Mouse (Mus musculus) lung, postnatal 0 days (tissue): ENCODE results near the gene Alpi. TPM values are rescaled to one million over a fixed set of nuclear protein-coding genes. Genes with fewer than 3 reads are reported as not detected.

Experiments
- ATAC-seq: fragments of 200-750 bp; cut with Nextera tagmentation; 2 replicates; pipeline ENCODE4 v1.8.0; 2017; ENCODE audit warnings: moderate library complexity
- DNase-seq: peaks from one replicate; pipeline ENCODE4 v3.0.0-alpha.2; 2016; ENCODE audit warnings: low spot score
- H3K27ac ChIP-seq: fragments of 300-500 bp; sonication (generic); 2 replicates; pipeline ENCODE4 v1.5.1; 2014; ENCODE audit warnings: antibody characterized with exemption, mild to moderate bottlenecking, low read length, mixed read lengths
- H3K27me3 ChIP-seq: fragments of 300-500 bp; sonication (generic); replicated peaks from 2 replicates; pipeline ENCODE4 v1.6.1; 2014; ENCODE audit warnings: low read length, mixed read lengths; ENCODE audit not compliant: insufficient read depth
- H3K36me3 ChIP-seq: fragments of 300-500 bp; sonication (generic); 2 replicates; pipeline ENCODE4 v1.6.1; 2014; ENCODE audit warnings: low read length, mixed read lengths; ENCODE audit not compliant: insufficient read depth
- H3K4me1 ChIP-seq: fragments of 300-500 bp; sonication (generic); 2 replicates; pipeline ENCODE4 v1.6.1; 2014; ENCODE audit warnings: antibody characterized with exemption, low read depth, low read length, mixed read lengths; ENCODE audit not compliant: insufficient read depth
- H3K4me2 ChIP-seq: fragments of 300-500 bp; sonication (generic); replicated peaks from 2 replicates; pipeline ENCODE4 v1.6.1; 2014; ENCODE audit warnings: low read depth, mild to moderate bottlenecking, low read length, moderate library complexity, mixed read lengths
- H3K4me3 ChIP-seq: fragments of 300-500 bp; sonication (generic); 2 replicates; pipeline ENCODE4 v1.5.1; 2014; ENCODE audit warnings: low read depth, low read length
- H3K9ac ChIP-seq: fragments of 300-500 bp; sonication (generic); replicated peaks from 2 replicates; pipeline ENCODE4 v1.6.1; 2014; ENCODE audit warnings: low read depth, mild to moderate bottlenecking
- H3K9me3 ChIP-seq: fragments of 300-500 bp; sonication (generic); 2 replicates; pipeline ENCODE4 v1.6.1; 2016; ENCODE audit warnings: low read length, mixed read lengths
- CTCF ChIP-seq: IDR thresholded peaks from 2 replicates; pipeline ENCODE4 v1.5.1; 2016; ENCODE audit warnings: antibody characterized with exemption, mild to moderate bottlenecking
- EP300 ChIP-seq: IDR thresholded peaks from 2 replicates; pipeline ENCODE4 v1.6.1; 2016; ENCODE audit warnings: antibody characterized with exemption, mild to moderate bottlenecking, control low read depth
- WGBS: fragments of 180-500 bp; shearing (Covaris S2); extraction: QIAGEN DNeasy Blood & Tissue Kit; methylation state at CpG from one replicate; pipeline ENCODE4 v1.1.7; 2014; 5-methylcytosine and 5-hydroxymethylcytosine counted together
- polyA plus RNA-seq: library from polyadenylated mRNA; unstranded; fragments of >200 nt; fragmentation: Nextera tagmentation; extraction: Ambion mirVana; gene quantifications from 2 replicates; pipeline ENCODE4 v1.2.1, GENCODE M21; 2015

Alpi gene
- polyA plus RNA-seq, 1 experiment from 2014 or later: not detected

DNA sequence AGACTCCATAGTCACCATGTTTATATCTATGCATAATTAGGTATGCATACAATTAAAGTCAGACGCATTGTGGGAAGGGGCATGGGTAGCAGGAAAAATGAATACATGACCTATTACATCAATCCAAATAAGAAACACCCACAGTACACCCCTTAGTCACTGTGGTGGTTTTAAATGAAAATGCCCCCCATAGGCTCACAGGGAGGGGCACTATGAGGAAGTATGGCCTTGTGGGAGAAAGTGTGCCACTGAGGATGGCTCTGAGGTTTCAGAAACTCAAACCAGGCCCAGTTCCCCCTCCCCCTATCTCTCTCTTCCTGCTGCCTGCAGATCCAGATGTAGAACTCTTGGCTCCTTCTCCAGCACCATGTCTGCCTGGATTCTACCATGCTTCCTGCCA is 2.5 kb upstream of the Alpi start:
- WGBS: 85% methylated on average over 1 of the region's 1 CpGs
- no peak for ATAC-seq
- TF ChIP-seq CTCF: no peak
- no peak for TF ChIP-seq EP300

DNA sequence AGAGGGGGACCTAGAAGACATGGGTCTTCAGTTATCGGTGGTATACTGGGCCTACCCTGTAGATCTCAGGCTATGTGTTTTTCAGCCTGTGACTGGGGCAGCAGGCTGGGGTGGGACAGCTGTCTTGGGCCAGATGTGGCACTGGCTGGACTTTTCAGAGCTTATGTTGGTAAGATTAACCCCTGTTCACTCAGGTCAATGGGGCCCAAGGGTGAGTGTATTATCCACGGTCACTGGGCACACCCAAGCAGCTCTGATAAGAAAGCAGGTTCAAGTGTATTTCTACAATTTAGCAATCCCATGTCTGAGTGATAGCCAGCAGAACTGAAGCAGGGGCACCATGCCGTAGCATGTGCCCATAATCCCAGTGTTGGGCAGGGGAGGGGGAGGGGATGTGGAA is 708 bp upstream of the Alpi start:
- DNase-seq (no peak), ATAC-seq (no peak)
- 80% methylated on average over 3 of the region's 3 CpGs for WGBS
- Histone ChIP-seq H3K9ac (no peak overlapping the region), H3K36me3 (no peaks in the 10 kb centered on the region), H3K27me3 (no peaks in the 10 kb centered on the region), H3K4me3 (no peak overlapping the region), H3K4me2 (no peak overlapping the region), H3K4me1 (no peaks in the 10 kb centered on the region), H3K27ac (no peak overlapping the region), H3K9me3 (no peaks in the 10 kb centered on the region)
- TF ChIP-seq EP300 (no peak), CTCF (no peak)

More for the DNA sequence above, 2.5 kb upstream of the Alpi start:
- Histone ChIP-seq H3K4me3 (no peak overlapping the region), H3K4me1 (no peaks in the 10 kb centered on the region), H3K4me2 (no peak overlapping the region), H3K27me3 (no peaks in the 10 kb centered on the region), H3K27ac (no peak overlapping the region), H3K9me3 (no peaks in the 10 kb centered on the region), H3K9ac (no peak overlapping the region), H3K36me3 (no peaks in the 10 kb centered on the region)
- DNase-seq: no peak

- Histone ChIP-seq H3K27ac (no peak overlapping the region), H3K9me3 (no peaks in the 10 kb centered on the region), H3K36me3 (no peaks in the 10 kb centered on the region), H3K4me2 (0 out of 2 replicates have a peak overlapping the region, but pooled peaks have one; percentile 25), H3K4me3 (no peak overlapping the region), H3K27me3 (no peaks in the 10 kb centered on the region), H3K4me1 (no peaks in the 10 kb centered on the region), H3K9ac (no peak overlapping the region)
- 16% methylated on average over 30 of the region's 30 CpGs for WGBS
- ATAC-seq (peak; percentile 80), DNase-seq (peak; percentile 55)
- peak; percentile 84 for TF ChIP-seq CTCF
- TF ChIP-seq EP300: no peak
Measured at GRCm38 (mm10) chr1:87098358-87098975, 2.9 kb downstream of the Alpi start.

DNA sequence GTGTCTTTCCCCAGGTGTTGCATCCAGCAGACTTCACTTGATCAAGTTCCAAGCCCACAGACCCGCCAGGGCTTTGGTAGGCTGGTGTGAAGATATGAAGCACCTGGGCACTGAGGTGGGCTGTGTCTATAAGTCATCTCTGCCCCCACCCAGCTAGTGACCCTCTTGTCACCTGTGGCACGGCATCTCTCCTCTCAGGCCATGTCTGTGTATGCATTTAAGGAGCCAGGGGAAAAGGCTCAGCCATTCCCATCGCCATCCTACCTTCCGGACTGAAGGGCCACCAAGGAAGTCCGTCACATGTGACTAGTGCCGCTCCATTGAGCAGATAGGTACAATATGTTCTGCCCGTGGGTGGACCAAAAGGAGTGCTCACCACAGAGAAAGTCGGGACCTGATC is 5.8 kb downstream of the Alpi start:
- ATAC-seq (no peak), DNase-seq (no peak)
- Histone ChIP-seq H3K9me3 (no peaks in the 10 kb centered on the region), H3K4me3 (no peak overlapping the region), H3K27me3 (no peaks in the 10 kb centered on the region), H3K4me2 (no peak overlapping the region), H3K9ac (no peak overlapping the region), H3K4me1 (no peaks in the 10 kb centered on the region), H3K36me3 (no peaks in the 10 kb centered on the region), H3K27ac (no peak overlapping the region)
- 71% methylated on average over 8 of the region's 8 CpGs for WGBS
- no peak for TF ChIP-seq CTCF
- TF ChIP-seq EP300: no peak

- Histone ChIP-seq H3K36me3 (no peaks in the 10 kb centered on the region), H3K27me3 (no peaks in the 10 kb centered on the region), H3K4me3 (no peak within 1 kb of the TSS), H3K4me2 (no peak within 1 kb of the TSS), H3K27ac (no peak within 1 kb of the TSS), H3K9ac (no peak within 1 kb of the TSS), H3K4me1 (no peaks in the 10 kb centered on the region), H3K9me3 (no peaks in the 10 kb centered on the region)
- no peak for DNase-seq
- ATAC-seq: no peak
- 77% methylated on average over 4 of the region's 4 CpGs for WGBS
- no peak for TF ChIP-seq EP300
- TF ChIP-seq CTCF: no peak
Measured at GRCm38 (mm10) chr1:87089828-87090227, 11.6 kb downstream of the Alpi start, which contains the start of gene Alppl2. Gene Alppl2 (minus strand): TSS chr1:87089928.

GRCm38 (mm10) chr1:87089251-87089650 is 12.2 kb downstream of the Alpi start:
- no peak overlapping the region for H3K9ac ChIP-seq
- no peaks in the 10 kb centered on the region for H3K27me3 ChIP-seq
- H3K27ac ChIP-seq: no peak overlapping the region
- ATAC-seq: no peak
- no peak overlapping the region for H3K4me2 ChIP-seq
- 85% methylated on average over 11 of the region's 11 CpGs for WGBS
- H3K9me3 ChIP-seq: no peaks in the 10 kb centered on the region
- no peaks in the 10 kb centered on the region for H3K4me1 ChIP-seq
- no peak overlapping the region for H3K4me3 ChIP-seq
- TF ChIP-seq EP300 (no peak), CTCF (no peak)
- no peaks in the 10 kb centered on the region for H3K36me3 ChIP-seq
- DNase-seq: no peak

- Histone ChIP-seq H3K27me3 (no peaks in the 10 kb centered on the region), H3K36me3 (no peaks in the 10 kb centered on the region), H3K9me3 (no peaks in the 10 kb centered on the region), H3K4me2 (no peak overlapping the region), H3K4me1 (no peaks in the 10 kb centered on the region), H3K4me3 (no peak overlapping the region), H3K27ac (no peak overlapping the region), H3K9ac (no peak overlapping the region)
- TF ChIP-seq CTCF: peak; percentile 41
- no peak for TF ChIP-seq EP300
- 75% methylated on average over 17 of the region's 17 CpGs for WGBS
- DNase-seq (no peak), ATAC-seq (no peak)
Measured at GRCm38 (mm10) chr1:87086964-87087363, 14.4 kb downstream of the Alpi start.
